In the genomic region with DNA sequence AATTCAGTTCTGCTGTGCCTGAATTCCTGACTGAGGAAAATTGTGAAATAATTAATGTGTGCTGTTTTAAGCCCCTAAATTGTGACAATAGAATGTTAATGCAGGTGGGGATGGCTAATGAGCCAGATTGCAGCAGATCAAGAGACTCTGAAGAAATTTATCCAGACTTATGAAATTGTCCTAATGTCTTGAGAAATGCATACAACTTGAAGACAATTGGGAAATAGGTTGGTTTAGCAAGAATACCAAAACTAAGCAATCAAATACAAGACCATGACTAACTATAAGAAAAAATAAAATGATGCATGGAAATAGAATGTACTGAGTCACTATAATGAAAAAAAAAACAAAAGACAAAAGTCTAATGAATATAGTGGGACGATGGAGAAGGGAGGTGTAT, we compare ENCODE assay signal across 27 mouse cellular contexts.
DNase-seq lines count a peak whose midpoint lies in the region; ATAC-seq and TF ChIP-seq lines count a peak whose summit lies in the region.
"Had no signal": no experiment of that assay in that cellular context is flagged by ENCODE, and none has a peak within 500 bp of the region (broad histone marks: within the 10 kb centered on the region; RNA-seq: fewer than 3 reads in every experiment).

No protein-coding gene starts in this region.

- H3K9ac ChIP-seq in lung, postnatal 0 days (replicated peaks; ENCODE audit: low read depth): no peak overlapping the region
- H3K9ac ChIP-seq: forebrain, embryonic 13.5 days; heart, embryonic 13.5 days; hindbrain, embryonic 14.5 days had no signal

- H3K27ac ChIP-seq in lung, postnatal 0 days (ENCODE audit: low read length): no peak overlapping the region
- H3K27ac ChIP-seq in embryonic fibroblast, embryonic 13.5 days (ENCODE audit: insufficient read depth, low read length): peak overlapping the region; percentile 65
- H3K27ac ChIP-seq: forebrain, embryonic 10.5 days; forebrain, embryonic 13.5 days; heart, embryonic 10.5 days; heart, embryonic 13.5 days; hindbrain, embryonic 14.5 days had no signal

- no peaks in the 10 kb centered on the region for H3K9me3 ChIP-seq in lung, postnatal 0 days (ENCODE audit: low read length)
- H3K9me3 ChIP-seq: forebrain, embryonic 10.5 days; forebrain, embryonic 13.5 days; heart, embryonic 10.5 days; heart, embryonic 13.5 days had no signal

- ATAC-seq in lung, postnatal 0 days: no peak; the same call in 1 of the 2 replicates
- peak; percentile 98 for ATAC-seq in granulocyte monocyte progenitor cell, adult 5-6 weeks (replicated peaks; ENCODE audit: poor library complexity, severe bottlenecking)
- ATAC-seq in erythroblast, adult 5-6 weeks (replicated peaks; ENCODE audit: low FRiP score, poor library complexity, severe bottlenecking): no peak
- ATAC-seq: activated CD4-positive, CD25-positive, alpha-beta regulatory T cell, adult 4 months; CD4-positive, CD25-positive, alpha-beta regulatory T cell, adult 4 months; forebrain, embryonic 13.5 days; forebrain, embryonic 16.5 days; intestine, postnatal 0 days had no signal

- H3K27me3 ChIP-seq in lung, postnatal 0 days (replicated peaks; ENCODE audit: insufficient read depth, low read length): no peaks in the 10 kb centered on the region
- H3K27me3 ChIP-seq: forebrain, embryonic 13.5 days; heart, embryonic 13.5 days had no signal

- WGBS in lung, postnatal 0 days: 76% methylated on average over 1 of the region's 1 CpGs
- 74% methylated on average over 1 of the region's 1 CpGs for WGBS in lung, adult 2 months

- TF ChIP-seq EP300 in lung, postnatal 0 days (IDR thresholded peaks at IDR 0.05): peak; percentile 30; the same call in 1 of the 2 replicates

- no peak for TF ChIP-seq CTCF in lung, postnatal 0 days (IDR thresholded peaks at IDR 0.05)
- TF ChIP-seq CTCF in lung, adult 2 months (IDR thresholded peaks at IDR 0.05; ENCODE audit: insufficient read depth, low read length): no peak
- no peak for TF ChIP-seq CTCF in embryonic fibroblast, embryonic 13.5 days (IDR thresholded peaks at IDR 0.05; ENCODE audit: borderline replicate concordance, insufficient read depth, low read length)

- no peak for TF ChIP-seq POLR2A in lung, adult 2 months (IDR thresholded peaks at IDR 0.05; ENCODE audit: borderline replicate concordance, extremely low read depth, low read depth, low read length)
- TF ChIP-seq POLR2A in embryonic fibroblast, embryonic 13.5 days (IDR thresholded peaks at IDR 0.05; ENCODE audit: low read depth, low read length): no peak

- H3K36me3 ChIP-seq in lung, postnatal 0 days (ENCODE audit: insufficient read depth, low read length): no peaks in the 10 kb centered on the region
- H3K36me3 ChIP-seq: forebrain, embryonic 10.5 days; heart, embryonic 10.5 days; heart, embryonic 13.5 days had no signal

- H3K4me2 ChIP-seq in lung, postnatal 0 days (replicated peaks; ENCODE audit: low read depth, low read length): no peak overlapping the region
- H3K4me2 ChIP-seq: forebrain, embryonic 13.5 days; heart, embryonic 13.5 days; hindbrain, embryonic 14.5 days had no signal

- no peak overlapping the region for H3K4me3 ChIP-seq in lung, postnatal 0 days (ENCODE audit: low read depth, low read length)
- no peak overlapping the region for H3K4me3 ChIP-seq in lung, adult 2 months (replicated peaks; ENCODE audit: extremely low read depth, low read depth, low read length)
- no peak overlapping the region for H3K4me3 ChIP-seq in embryonic fibroblast, embryonic 13.5 days (ENCODE audit: insufficient read depth, low read length)
- H3K4me3 ChIP-seq: erythroblast, embryonic 14.5 days; forebrain, embryonic 10.5 days; forebrain, embryonic 13.5 days; heart, embryonic 10.5 days; heart, embryonic 13.5 days had no signal

- DNase-seq in lung, postnatal 0 days (ENCODE audit: low spot score): peak; percentile 64
- DNase-seq in lung, adult 2 months: no peak
- DNase-seq in spleen, postnatal 14 days (ENCODE audit: low spot score in 2 of 2): no peak
- DNase-seq in lung, postnatal 4 days: no peak
- no peak for DNase-seq in neural tube, embryonic 10.5 days (ENCODE audit: extremely low spot score, low spot score)
- DNase-seq: adrenal gland, postnatal 10 days; cerebellum, adult 11 months; cerebellum, adult 8-10 months; cerebellum, postnatal 14 days; gastrocnemius, postnatal 10 days; gastrocnemius, postnatal 36 days; heart, adult 18-20 months; heart, postnatal 14 days; heart, postnatal 4 days had no signal

- no peaks in the 10 kb centered on the region for H3K4me1 ChIP-seq in lung, postnatal 0 days (ENCODE audit: insufficient read depth, low read depth, low read length)
- no peaks in the 10 kb centered on the region for H3K4me1 ChIP-seq in lung, adult 2 months (ENCODE audit: control insufficient read depth, insufficient read depth, low read length)
- no peaks in the 10 kb centered on the region for H3K4me1 ChIP-seq in embryonic fibroblast, embryonic 13.5 days (ENCODE audit: control insufficient read depth, insufficient read depth, low read length)
- H3K4me1 ChIP-seq: forebrain, embryonic 10.5 days; forebrain, embryonic 13.5 days; heart, embryonic 10.5 days; heart, embryonic 13.5 days had no signal
